Mouse (Mus musculus) E14TG2a.4 (cell line): ENCODE results near the gene Cacng7.

ENCODE experiments used
- CTCF ChIP-seq: conservative IDR thresholded peaks from 2 replicates; pipeline ENCODE4 v1.5.1; 2014; ENCODE audit warnings: low read length
- NANOG ChIP-seq: IDR thresholded peaks from 2 replicates; pipeline ENCODE4 v1.6.1; 2014; ENCODE audit warnings: borderline replicate concordance, low read length, mixed read lengths

- TF ChIP-seq CTCF (no peak), NANOG (no peak)
Measured at GRCm38 (mm10) chr7:3287186-3287585, 45.6 kb upstream of the Cacng7 start.
